17 mouse cellular contexts compared by ENCODE assay signal in the genomic region with DNA sequence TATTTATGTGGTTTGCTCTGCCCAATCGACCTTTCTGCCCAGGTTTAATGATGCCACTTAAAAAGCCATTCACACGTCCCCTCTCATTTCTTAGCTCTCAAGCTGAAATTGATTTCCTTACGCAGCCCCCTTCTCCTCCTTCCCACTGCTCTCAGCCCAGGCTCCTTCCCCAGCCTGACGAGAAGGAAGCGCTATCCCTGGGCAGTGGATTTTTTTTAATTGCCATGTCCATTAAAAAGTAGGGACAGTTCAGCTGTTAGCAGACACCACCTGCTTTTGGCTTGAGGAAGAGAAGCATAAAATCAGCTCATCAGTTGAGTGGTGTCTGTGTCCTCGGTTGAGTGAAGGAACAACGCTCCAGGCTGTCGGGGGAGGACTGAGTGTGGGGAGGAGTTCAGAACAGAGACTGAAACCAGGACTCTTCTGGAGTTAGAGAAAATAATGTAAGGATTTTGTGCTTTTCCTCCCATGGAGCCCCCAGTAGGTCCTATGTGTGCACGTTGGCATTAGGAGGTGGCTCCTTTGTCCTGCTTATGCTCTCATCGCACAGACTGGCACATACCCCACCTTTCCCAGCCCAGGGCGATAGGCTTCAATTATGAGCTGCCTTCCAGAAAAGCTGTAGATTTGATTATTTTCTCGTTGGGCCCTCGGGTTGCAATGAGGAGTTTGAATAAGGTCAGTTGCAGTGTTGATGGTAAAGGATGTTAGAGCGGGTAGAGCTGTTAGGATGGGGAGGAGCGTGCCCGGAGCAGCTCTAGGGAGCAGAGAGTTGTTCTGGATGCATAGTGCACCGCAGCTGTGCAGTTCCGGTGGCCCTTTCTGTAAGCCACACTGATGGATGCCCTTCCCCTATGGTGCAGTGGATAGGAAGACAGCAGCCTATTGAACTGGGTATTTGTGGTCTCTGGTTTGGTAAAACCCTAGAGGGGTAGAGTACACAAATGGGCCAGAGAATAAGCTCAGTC. TPM values are rescaled to one million over a fixed set of nuclear protein-coding genes. Genes with fewer than 3 reads are reported as not detected.
DNase-seq lines count a peak whose midpoint lies in the region; ATAC-seq lines count a peak whose summit lies in the region.
"Had no signal": no experiment of that assay in that cellular context is flagged by ENCODE, and none has a peak within 500 bp of the region (broad histone marks: within the 10 kb centered on the region; RNA-seq: fewer than 3 reads in every experiment).

No protein-coding gene starts in this region.

- H3K9ac ChIP-seq in kidney, embryonic 15.5 days = no peak overlapping the region
- no peak overlapping the region for H3K9ac ChIP-seq in midbrain, embryonic 14.5 days (replicated peaks; ENCODE audit: low read length)
- H3K9ac ChIP-seq: liver, postnatal 0 days; stomach, embryonic 15.5 days had no signal

- no peak for DNase-seq in cerebellum, adult 9-10 months
- no peak for DNase-seq in kidney, postnatal 10 days
- DNase-seq in hindbrain, embryonic 10.5 days (ENCODE audit: low spot score) = no peak
- peak; percentile 23 for DNase-seq in midbrain, embryonic 14.5 days
- DNase-seq in urinary bladder, postnatal 4 days (ENCODE audit: low spot score in 2 of 2) = no peak
- no peak for DNase-seq in adrenal gland, postnatal 4 days (ENCODE audit: low spot score in 2 of 2)
- DNase-seq: heart, adult 2 months; heart, postnatal 10 days; liver, postnatal 0 days; thymus, postnatal 25 days had no signal

- H3K4me3 ChIP-seq in kidney, embryonic 15.5 days (replicated peaks) = no peak overlapping the region
- H3K4me3 ChIP-seq in hindbrain, embryonic 10.5 days = no peak overlapping the region
- no peak overlapping the region for H3K4me3 ChIP-seq in midbrain, embryonic 14.5 days (replicated peaks; ENCODE audit: low read depth, low read length)
- H3K4me3 ChIP-seq: heart, adult 2 months; myocyte; stomach, embryonic 15.5 days had no signal

- peak; percentile 7; the same call in 1 of the 2 replicates for ATAC-seq in cerebellum, adult (ENCODE audit: insufficient number of reproducible peaks, low FRiP score, low TSS enrichment)
- ATAC-seq in kidney, embryonic 15.5 days (replicated peaks; ENCODE audit: low FRiP score) = peak; percentile 58; the same call in 1 of the 2 replicates
- no peak for ATAC-seq in midbrain, embryonic 14.5 days (ENCODE audit: low FRiP score, low TSS enrichment)
- ATAC-seq: intestine, postnatal 0 days; liver, postnatal 0 days had no signal

- H3K27me3 ChIP-seq in kidney, embryonic 15.5 days = no peaks in the 10 kb centered on the region
- H3K27me3 ChIP-seq in hindbrain, embryonic 10.5 days (ENCODE audit: insufficient read depth, poor library complexity, severe bottlenecking) = no peaks in the 10 kb centered on the region
- H3K27me3 ChIP-seq in midbrain, embryonic 14.5 days (ENCODE audit: control insufficient read depth, insufficient read depth, low read length) = no peaks in the 10 kb centered on the region
- H3K27me3 ChIP-seq: CH12.LX; stomach, embryonic 15.5 days had no signal

- peaks cover 75% of the 10 kb centered on the region for H3K36me3 ChIP-seq in kidney, embryonic 15.5 days
- peaks cover 87% of the 10 kb centered on the region for H3K36me3 ChIP-seq in hindbrain, embryonic 10.5 days
- H3K36me3 ChIP-seq in midbrain, embryonic 14.5 days (ENCODE audit: control insufficient read depth, insufficient read depth, low read length) = peaks cover 73% of the 10 kb centered on the region

- 57% methylated on average over 18 of the region's 18 CpGs for WGBS in kidney, embryonic 15.5 days
- WGBS in hindbrain, embryonic 10.5 days = 84% methylated on average over 18 of the region's 18 CpGs
- 75% methylated on average over 18 of the region's 18 CpGs for WGBS in midbrain, embryonic 14.5 days

- no peak overlapping the region; the same call in 1 of the 2 replicates for H3K27ac ChIP-seq in kidney, embryonic 15.5 days
- peak overlapping the region; percentile 23; the same call in 1 of the 2 replicates for H3K27ac ChIP-seq in hindbrain, embryonic 10.5 days
- peak overlapping the region; percentile 74 for H3K27ac ChIP-seq in midbrain, embryonic 14.5 days (replicated peaks; ENCODE audit: low read depth, low read length)
- H3K27ac ChIP-seq: heart, adult 2 months; macrophage; stomach, embryonic 15.5 days had no signal

- no peaks in the 10 kb centered on the region for H3K9me3 ChIP-seq in kidney, embryonic 15.5 days (replicated peaks)
- no peaks in the 10 kb centered on the region for H3K9me3 ChIP-seq in hindbrain, embryonic 10.5 days
- H3K9me3 ChIP-seq in midbrain, embryonic 14.5 days (ENCODE audit: control insufficient read depth, low read length) = no peaks in the 10 kb centered on the region
- H3K9me3 ChIP-seq: stomach, embryonic 15.5 days had no signal

- H3K4me1 ChIP-seq in kidney, embryonic 15.5 days = peaks cover 8% of the 10 kb centered on the region; the same call in 1 of the 2 replicates
- peaks cover 16% of the 10 kb centered on the region for H3K4me1 ChIP-seq in hindbrain, embryonic 10.5 days (replicated peaks)
- H3K4me1 ChIP-seq in midbrain, embryonic 14.5 days (ENCODE audit: control insufficient read depth, insufficient read depth, low read length) = no peaks in the 10 kb centered on the region
- H3K4me1 ChIP-seq: stomach, embryonic 15.5 days had no signal

- no peak overlapping the region for H3K4me2 ChIP-seq in kidney, embryonic 15.5 days
- H3K4me2 ChIP-seq in midbrain, embryonic 14.5 days (ENCODE audit: low read length) = no peak overlapping the region
- H3K4me2 ChIP-seq: stomach, embryonic 15.5 days had no signal

RNA-seq across cellular contexts. Expression of a gene that starts 11.0 kb away (rescaled TPM):
- polyA plus RNA-seq in kidney, embryonic 15.5 days (2015; fragmentation: Nextera tagmentation; extraction: Ambion mirVana) = 2.4 and 4.2 TPM in 2 replicates
- polyA plus RNA-seq in hindbrain, embryonic 10.5 days (2016; fragmentation: Nextera tagmentation; extraction: Ambion mirVana) = 0.72 and 1.5 TPM in 2 replicates
- polyA plus RNA-seq in midbrain, embryonic 14.5 days (2014; fragmentation: Nextera tagmentation; extraction: Ambion mirVana) = 0.32 and 1.0 TPM in 2 replicates
- 10 to 100 TPM in 1 of 2 experiments, 1 to 10 TPM in 1; 6.4 to 11.5 TPM for total RNA-seq in adrenal gland, postnatal 4 days (2021)

RNA-seq across cellular contexts. Expression of a gene that starts 24.3 kb away (rescaled TPM):
- polyA plus RNA-seq in kidney, embryonic 15.5 days (2015; fragmentation: Nextera tagmentation; extraction: Ambion mirVana) = 51.2 and 72.2 TPM in 2 replicates
- polyA plus RNA-seq in hindbrain, embryonic 10.5 days (2016; fragmentation: Nextera tagmentation; extraction: Ambion mirVana) = 8.1 and 10.5 TPM in 2 replicates
- 14.2 and 18.6 TPM in 2 replicates for polyA plus RNA-seq in midbrain, embryonic 14.5 days (2014; fragmentation: Nextera tagmentation; extraction: Ambion mirVana)
- total RNA-seq in adrenal gland, postnatal 4 days (2021) = 10 to 100 TPM; 57.2 to 71.7 TPM
- polyA plus RNA-seq: macrophage had no signal

RNA-seq across cellular contexts. Expression of a gene that starts 31.8 kb away (rescaled TPM):
- 99.8 and 111 TPM in 2 replicates for polyA plus RNA-seq in kidney, embryonic 15.5 days (2015; fragmentation: Nextera tagmentation; extraction: Ambion mirVana)
- polyA plus RNA-seq in hindbrain, embryonic 10.5 days (2016; fragmentation: Nextera tagmentation; extraction: Ambion mirVana) = 103 and 118 TPM in 2 replicates
- polyA plus RNA-seq in midbrain, embryonic 14.5 days (2014; fragmentation: Nextera tagmentation; extraction: Ambion mirVana) = 48.9 and 50.7 TPM in 2 replicates
- total RNA-seq in adrenal gland, postnatal 4 days (2021) = 10 to 100 TPM; 66.7 to 69.4 TPM

RNA-seq across cellular contexts. Expression of a gene that starts 43.9 kb away (rescaled TPM):
- polyA plus RNA-seq in kidney, embryonic 15.5 days (2015; fragmentation: Nextera tagmentation; extraction: Ambion mirVana) = 1.7 and 3.3 TPM in 2 replicates
- polyA plus RNA-seq in hindbrain, embryonic 10.5 days (2016; fragmentation: Nextera tagmentation; extraction: Ambion mirVana) = 23.1 and 70.9 TPM in 2 replicates
- 106 and 134 TPM in 2 replicates for polyA plus RNA-seq in midbrain, embryonic 14.5 days (2014; fragmentation: Nextera tagmentation; extraction: Ambion mirVana)
- total RNA-seq in adrenal gland, postnatal 4 days (2021) = 10 to 100 TPM; 13.6 to 14.0 TPM
- polyA plus RNA-seq: liver, postnatal 0 days; macrophage had no signal
